In the genomic region with DNA sequence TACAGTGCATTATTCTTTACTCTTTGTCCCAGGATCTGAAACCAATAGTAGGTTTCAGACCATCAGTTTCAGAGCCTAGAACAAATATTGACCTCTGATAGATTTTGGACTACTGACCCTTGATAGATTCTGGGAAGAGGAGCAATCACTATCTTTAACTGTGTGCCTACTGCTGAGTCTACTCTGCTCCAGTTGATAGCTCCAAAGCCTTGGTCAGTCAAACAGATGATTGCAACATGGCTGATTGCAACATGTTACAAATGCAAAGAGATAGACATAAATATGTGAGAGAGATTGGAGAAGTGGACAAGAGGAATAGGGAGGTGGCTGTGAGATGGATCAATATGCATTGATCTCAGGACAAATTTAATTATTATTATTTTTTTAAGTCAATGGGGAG, we compare ENCODE assay signal across 25 mouse cellular contexts. TPM values are rescaled to one million over a fixed set of nuclear protein-coding genes. Genes with fewer than 3 reads are reported as not detected.
DNase-seq lines count a peak whose midpoint lies in the region; ATAC-seq and TF ChIP-seq lines count a peak whose summit lies in the region.
"Had no signal": no experiment of that assay in that cellular context is flagged by ENCODE, and none has a peak within 500 bp of the region (broad histone marks: within the 10 kb centered on the region; RNA-seq: fewer than 3 reads in every experiment).

No protein-coding gene starts in this region.

- H3K27ac ChIP-seq in lung, postnatal 0 days (ENCODE audit: low read length), result no peak overlapping the region
- H3K27ac ChIP-seq in liver, embryonic 11.5 days (ENCODE audit: low read depth, low read length), result no peak overlapping the region
- no peak overlapping the region for H3K27ac ChIP-seq in liver, embryonic 16.5 days (ENCODE audit: low read length)
- H3K27ac ChIP-seq: embryonic facial prominence, embryonic 13.5 days; gastrocnemius, adult 2 months; kidney, postnatal 0 days had no signal

- no peak for TF ChIP-seq CTCF in lung, postnatal 0 days (IDR thresholded peaks at IDR 0.05)

- DNase-seq in lung, postnatal 36 days, result peak; percentile 1
- DNase-seq in lung, postnatal 0 days (ENCODE audit: low spot score), result no peak
- DNase-seq in liver, embryonic 11.5 days (ENCODE audit: low spot score), result no peak
- no peak for DNase-seq in ovary, adult 18-20 months (ENCODE audit: low spot score)
- no peak for DNase-seq in cerebellum, adult 18-20 months
- no peak for DNase-seq in left cerebral cortex, adult 11 months (ENCODE audit: low spot score)
- DNase-seq: B cell, adult 2 months; cerebellum, adult 9-10 months; gastrocnemius, adult 2 months; heart, postnatal 14 days; kidney, adult 8-10 months; layer of hippocampus, adult 9-11 months; lung, adult 18-20 months; lung, postnatal 10 days; right cerebral cortex, adult 18-20 months; spleen, adult 18-20 months; thymus, adult 2 months; thymus, postnatal 4 days had no signal

- H3K4me3 ChIP-seq in lung, postnatal 0 days (ENCODE audit: low read depth, low read length), result no peak overlapping the region
- no peak overlapping the region for H3K4me3 ChIP-seq in liver, embryonic 11.5 days (ENCODE audit: low read depth, low read length)
- H3K4me3 ChIP-seq in liver, embryonic 16.5 days (ENCODE audit: low read depth, low read length), result no peak overlapping the region
- H3K4me3 ChIP-seq: embryonic facial prominence, embryonic 13.5 days; gastrocnemius, adult 2 months had no signal

- no peaks in the 10 kb centered on the region for H3K9me3 ChIP-seq in lung, postnatal 0 days (ENCODE audit: low read length)
- no peaks in the 10 kb centered on the region for H3K9me3 ChIP-seq in liver, embryonic 11.5 days (ENCODE audit: control insufficient read depth, low read length)
- no peaks in the 10 kb centered on the region for H3K9me3 ChIP-seq in liver, embryonic 16.5 days (replicated peaks; ENCODE audit: control insufficient read depth, low read length)
- H3K9me3 ChIP-seq: embryonic facial prominence, embryonic 13.5 days had no signal

- no peak overlapping the region for H3K4me2 ChIP-seq in lung, postnatal 0 days (replicated peaks; ENCODE audit: low read depth, low read length)
- no peak overlapping the region for H3K4me2 ChIP-seq in liver, embryonic 11.5 days
- H3K4me2 ChIP-seq in liver, embryonic 16.5 days (ENCODE audit: low read depth, low read length), result no peak overlapping the region
- H3K4me2 ChIP-seq: embryonic facial prominence, embryonic 13.5 days; midbrain, embryonic 11.5 days had no signal

- H3K4me1 ChIP-seq in lung, postnatal 0 days (ENCODE audit: insufficient read depth, low read depth, low read length), result no peaks in the 10 kb centered on the region
- H3K4me1 ChIP-seq in liver, embryonic 11.5 days (replicated peaks; ENCODE audit: control insufficient read depth, insufficient read depth, low read length), result no peaks in the 10 kb centered on the region
- H3K4me1 ChIP-seq in liver, embryonic 16.5 days (ENCODE audit: control insufficient read depth, low read depth, low read length), result no peaks in the 10 kb centered on the region

- H3K36me3 ChIP-seq in lung, postnatal 0 days (ENCODE audit: insufficient read depth, low read length), result no peaks in the 10 kb centered on the region
- no peaks in the 10 kb centered on the region for H3K36me3 ChIP-seq in liver, embryonic 11.5 days (ENCODE audit: control insufficient read depth, insufficient read depth, low read length)
- no peaks in the 10 kb centered on the region for H3K36me3 ChIP-seq in liver, embryonic 16.5 days (ENCODE audit: control insufficient read depth, insufficient read depth)
- H3K36me3 ChIP-seq: embryonic facial prominence, embryonic 13.5 days had no signal

- no peak for TF ChIP-seq EP300 in lung, postnatal 0 days (IDR thresholded peaks at IDR 0.05)

- no peaks in the 10 kb centered on the region for H3K27me3 ChIP-seq in lung, postnatal 0 days (replicated peaks; ENCODE audit: insufficient read depth, low read length)
- H3K27me3 ChIP-seq in liver, embryonic 11.5 days (replicated peaks; ENCODE audit: control insufficient read depth, insufficient read depth, low read length), result no peaks in the 10 kb centered on the region
- H3K27me3 ChIP-seq in liver, embryonic 16.5 days (ENCODE audit: control insufficient read depth, insufficient read depth, low read depth, low read length), result no peaks in the 10 kb centered on the region
- H3K27me3 ChIP-seq: embryonic facial prominence, embryonic 13.5 days had no signal

- no peak for ATAC-seq in lung, postnatal 0 days
- ATAC-seq in liver, embryonic 11.5 days (replicated peaks; ENCODE audit: low FRiP score), result peak; percentile 79
- peak; percentile 96 for ATAC-seq in liver, embryonic 16.5 days (ENCODE audit: low read depth)
- ATAC-seq: forebrain, embryonic 16.5 days; hindbrain, embryonic 16.5 days; midbrain, embryonic 16.5 days had no signal

- H3K9ac ChIP-seq in lung, postnatal 0 days (replicated peaks; ENCODE audit: low read depth), result no peak overlapping the region
- H3K9ac ChIP-seq in liver, embryonic 11.5 days (ENCODE audit: low read depth, low read length), result no peak overlapping the region
- H3K9ac ChIP-seq in liver, embryonic 16.5 days (ENCODE audit: low read depth, low read length), result no peak overlapping the region
- H3K9ac ChIP-seq: embryonic facial prominence, embryonic 13.5 days had no signal

RNA-seq across cellular contexts. Expression of a gene that starts 15.9 kb away (rescaled TPM):
- polyA plus RNA-seq in lung, postnatal 0 days (2015; fragmentation: Nextera tagmentation; extraction: Ambion mirVana), result 22.0 and 23.0 TPM in 2 replicates
- 19.8 and 21.9 TPM in 2 replicates for polyA plus RNA-seq in liver, embryonic 11.5 days (2014; fragmentation: Nextera tagmentation; extraction: Ambion mirVana)
- 16.0 and 16.5 TPM in 2 replicates for polyA plus RNA-seq in liver, embryonic 16.5 days (2015; fragmentation: Nextera tagmentation; extraction: Ambion mirVana)
